Mouse (Mus musculus) heart, embryonic 13.5 days (tissue): Measurements from ENCODE around the gene Rubcnl. TPM values are rescaled to one million over a fixed set of nuclear protein-coding genes. Genes with fewer than 3 reads are reported as not detected.

Experiments used
- ATAC-seq: fragments of 200-750 bp; cut with Nextera tagmentation; 2 replicates; pipeline ENCODE4 v1.8.0; 2017; ENCODE audit warnings: moderate TSS enrichment; ENCODE audit not compliant: insufficient number of reproducible peaks, low FRiP score, low TSS enrichment; ENCODE audit errors: extremely low read depth
- H3K27ac ChIP-seq: fragments of 300-500 bp; sonication (generic); replicated peaks from 2 replicates; pipeline ENCODE4 v1.5.1; 2015; ENCODE audit warnings: moderate library complexity, mild to moderate bottlenecking, inconsistent platforms
- H3K27me3 ChIP-seq: fragments of 300-500 bp; sonication (generic); replicated peaks from 2 replicates; pipeline ENCODE4 v1.6.1; 2015; ENCODE audit warnings: mild to moderate bottlenecking, inconsistent platforms
- H3K36me3 ChIP-seq: fragments of 300-500 bp; sonication (generic); 2 replicates; pipeline ENCODE4 v1.6.1; 2015; ENCODE audit warnings: mild to moderate bottlenecking, inconsistent platforms
- H3K4me1 ChIP-seq: fragments of 300-500 bp; sonication (generic); 2 replicates; pipeline ENCODE4 v1.6.1; 2015; ENCODE audit warnings: inconsistent platforms
- H3K4me2 ChIP-seq: fragments of 300-500 bp; sonication (generic); 2 replicates; pipeline ENCODE4 v1.6.1; 2015; ENCODE audit warnings: inconsistent platforms, mild to moderate bottlenecking, moderate library complexity
- H3K4me3 ChIP-seq: fragments of 300-500 bp; sonication (generic); 2 replicates; pipeline ENCODE4 v1.5.1; 2015; ENCODE audit warnings: moderate library complexity, mild to moderate bottlenecking, inconsistent platforms
- H3K9ac ChIP-seq: fragments of 300-500 bp; sonication (generic); 2 replicates; pipeline ENCODE4 v1.6.1; 2015; ENCODE audit warnings: inconsistent platforms, mild to moderate bottlenecking, moderate library complexity
- H3K9me3 ChIP-seq: fragments of 300-500 bp; sonication (generic); 2 replicates; pipeline ENCODE4 v1.6.1; 2016; ENCODE audit warnings: inconsistent platforms
- WGBS: fragments of 180-500 bp; shearing (Covaris S2); methylation state at CpG from one replicate; pipeline ENCODE4 v1.1.7; 2015; ENCODE audit warnings: mixed read lengths; 5-methylcytosine and 5-hydroxymethylcytosine counted together
- polyA plus RNA-seq: library from polyadenylated mRNA; unstranded; fragments of >200 nt; fragmentation: Nextera tagmentation; extraction: Ambion mirVana; gene quantifications from 2 replicates; pipeline ENCODE4 v1.2.1, GENCODE M21; 2015

Gene Rubcnl
- polyA plus RNA-seq, 1 experiment from 2014 or later, result 1.2 TPM

- 77% methylated on average over 10 of the region's 10 CpGs for WGBS
- H3K27me3 ChIP-seq, result no peaks in the 10 kb centered on the region
These were observed 59.7 kb downstream of the Rubcnl start for GRCm38 (mm10) chr14:75075299-75076180.

GRCm38 (mm10) chr14:75077946-75078345, 62.1 kb downstream of the Rubcnl start:
- no peak overlapping the region for H3K4me2 ChIP-seq
- H3K4me1 ChIP-seq, result no peaks in the 10 kb centered on the region
- H3K27ac ChIP-seq, result no peak overlapping the region
- H3K9ac ChIP-seq, result no peak overlapping the region
- no peaks in the 10 kb centered on the region for H3K36me3 ChIP-seq
- ATAC-seq, result no peak
- WGBS, result 61% methylated on average over 6 of the region's 6 CpGs
- no peaks in the 10 kb centered on the region for H3K27me3 ChIP-seq
- no peak overlapping the region for H3K4me3 ChIP-seq
- H3K9me3 ChIP-seq, result no peaks in the 10 kb centered on the region

More at GRCm38 (mm10) chr14:75075299-75076180, 59.7 kb downstream of the Rubcnl start:
- no peak overlapping the region for H3K4me2 ChIP-seq
- H3K4me3 ChIP-seq, result no peak overlapping the region
- no peak for ATAC-seq
- H3K4me1 ChIP-seq, result 0 out of 2 replicates have a peak, but pooled peaks cover 5% of the 10 kb centered on the region
- no peak overlapping the region for H3K27ac ChIP-seq
- H3K9ac ChIP-seq, result no peak overlapping the region
- no peaks in the 10 kb centered on the region for H3K36me3 ChIP-seq
- H3K9me3 ChIP-seq, result no peaks in the 10 kb centered on the region

Other genes starting within 250 kb of the Rubcnl start
- gene Lrch1, start 68.2 kb upstream of the Rubcnl start, polyA plus RNA-seq, result 9.1 and 10.4 TPM in 2 replicates
- 0.11 TPM in 1 of 2 replicates, not detected in the other for gene Lrrc63, start 114.9 kb downstream of the Rubcnl start, polyA plus RNA-seq
- 24.5 and 29.1 TPM in 2 replicates for gene Lcp1, start 115.1 kb downstream of the Rubcnl start, polyA plus RNA-seq
- 0.28 and 3.1 TPM in 2 replicates for gene Cpb2, start 226.3 kb downstream of the Rubcnl start, polyA plus RNA-seq